Mouse (Mus musculus) c-Kit-negative CD71-positive TER-119-positive erythroid progenitor cells, embryonic 14.5 days (primary cell): ENCODE measurements around the gene Egfl8.

Experiments used
- DNase-seq: peaks from one replicate; pipeline ENCODE4 v3.0.0-alpha.2; 2013; ENCODE audit warnings: low read depth, low spot score

Egfl8 gene

DNA sequence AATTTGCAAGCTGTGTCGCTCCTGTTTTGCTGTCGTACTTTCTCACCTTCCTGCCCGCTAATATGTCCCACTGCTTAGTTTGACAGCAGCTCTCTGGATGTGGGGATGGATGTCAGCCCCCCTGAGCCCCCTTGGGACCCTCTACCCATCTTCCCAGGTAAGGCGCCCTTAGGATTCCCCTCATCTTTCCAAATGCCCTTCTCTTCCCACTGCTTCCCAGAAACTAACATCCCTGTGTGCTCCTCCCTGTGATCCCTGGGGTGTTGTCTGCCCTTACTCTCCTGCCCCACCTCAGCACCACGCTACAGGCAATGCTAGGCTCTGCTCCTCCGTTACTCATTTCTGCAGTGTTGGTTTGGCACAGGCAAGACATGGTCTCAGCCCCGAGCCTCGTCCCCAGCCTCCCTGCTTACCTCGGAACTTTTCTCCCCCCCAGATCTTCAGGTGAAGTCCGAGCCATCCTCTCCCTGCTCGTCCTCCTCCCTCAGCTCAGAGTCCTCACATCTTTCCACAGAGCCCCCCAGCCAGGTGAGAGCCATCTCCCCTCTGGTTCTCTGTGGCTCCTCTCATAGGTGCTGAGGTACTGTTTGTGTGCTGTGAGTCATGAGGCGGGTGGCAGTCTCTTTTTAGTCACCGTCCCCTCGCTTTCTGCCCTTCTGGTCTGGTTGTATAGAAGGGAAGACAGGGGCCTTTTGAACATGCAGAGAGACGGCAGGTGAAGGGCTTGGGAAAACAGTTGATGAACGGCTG lies 32.5 kb upstream of the Egfl8 start:
- no peak for DNase-seq

DNA sequence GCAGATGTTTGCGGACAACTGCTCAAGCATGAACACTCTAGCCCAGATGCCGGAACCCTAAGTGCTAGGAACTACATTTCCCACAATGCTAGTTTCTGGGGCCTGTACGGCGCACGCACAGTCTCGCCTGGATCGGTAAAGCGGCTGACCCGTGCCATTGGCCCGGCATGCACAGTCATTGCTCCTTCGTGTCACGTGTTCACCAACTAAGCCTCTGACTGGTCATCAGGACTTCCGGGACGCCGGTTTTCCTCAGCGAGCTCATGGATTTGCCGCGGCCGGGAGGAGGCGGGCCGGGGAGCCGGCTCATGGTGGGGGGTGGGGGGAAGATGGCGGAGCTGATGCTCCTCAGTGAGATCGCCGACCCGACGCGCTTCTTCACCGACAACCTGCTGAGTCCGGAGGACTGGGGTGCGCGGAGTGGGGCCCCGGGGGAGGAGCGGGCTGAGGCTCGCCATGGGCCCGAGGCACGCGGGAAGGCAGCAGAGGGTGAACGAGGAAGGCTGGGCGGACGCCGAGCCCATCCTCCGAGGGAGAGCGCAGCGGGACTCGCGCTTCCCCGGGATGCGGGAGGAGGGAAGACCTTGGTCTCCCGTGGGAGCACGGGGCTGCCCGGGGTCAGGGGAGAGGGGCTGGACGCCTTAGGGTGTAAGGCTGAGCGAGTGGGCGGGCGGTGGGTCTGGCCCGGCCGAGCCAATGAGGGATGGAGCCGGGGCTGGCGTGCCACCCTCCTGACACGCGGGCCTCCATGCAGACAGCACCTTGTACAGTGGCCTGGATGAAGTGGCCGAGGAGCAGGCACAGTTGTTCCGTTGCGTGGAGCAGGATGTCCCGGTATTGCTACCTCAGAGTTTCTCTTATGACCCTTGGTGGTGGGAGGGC lies 31.4 kb upstream of the Egfl8 start, which contains the start of gene Atf6b:
Gene Atf6b (plus strand): TSS at position 241 of the 882 bp plus-strand sequence.
- peak; percentile 93 for DNase-seq

DNA sequence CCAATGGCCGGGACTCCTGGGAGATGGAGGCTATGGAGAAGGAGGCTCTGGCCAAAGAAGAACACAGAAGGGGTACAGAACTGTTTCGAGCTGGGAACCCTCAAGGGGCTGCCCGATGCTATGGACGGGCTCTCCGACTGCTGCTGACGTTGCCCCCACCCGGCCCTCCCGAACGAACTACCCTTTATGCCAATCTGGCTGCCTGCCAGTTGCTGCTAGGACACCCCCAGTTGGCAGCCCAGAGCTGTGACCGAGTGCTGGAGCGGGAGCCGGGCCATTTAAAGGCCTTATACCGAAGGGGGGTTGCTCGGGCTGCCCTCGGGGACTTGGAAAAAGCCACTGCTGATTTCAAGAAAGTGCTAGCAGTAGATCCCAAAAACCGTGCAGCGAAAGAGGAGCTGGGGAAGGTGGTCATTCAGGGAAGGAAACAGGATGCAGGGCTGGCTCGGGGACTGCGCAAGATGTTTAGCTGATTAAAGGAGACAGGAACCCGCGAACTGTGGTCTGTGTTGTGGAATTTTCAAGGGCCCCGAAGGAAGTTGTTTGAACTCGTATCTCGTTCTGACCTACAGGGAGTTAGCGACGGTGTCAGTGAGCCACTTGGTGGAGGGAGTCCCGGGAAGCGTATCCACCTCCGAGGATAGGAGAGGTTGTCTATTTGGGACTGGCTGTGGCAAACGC lies 30.2 kb upstream of the Egfl8 start:
- no peak for DNase-seq

DNA sequence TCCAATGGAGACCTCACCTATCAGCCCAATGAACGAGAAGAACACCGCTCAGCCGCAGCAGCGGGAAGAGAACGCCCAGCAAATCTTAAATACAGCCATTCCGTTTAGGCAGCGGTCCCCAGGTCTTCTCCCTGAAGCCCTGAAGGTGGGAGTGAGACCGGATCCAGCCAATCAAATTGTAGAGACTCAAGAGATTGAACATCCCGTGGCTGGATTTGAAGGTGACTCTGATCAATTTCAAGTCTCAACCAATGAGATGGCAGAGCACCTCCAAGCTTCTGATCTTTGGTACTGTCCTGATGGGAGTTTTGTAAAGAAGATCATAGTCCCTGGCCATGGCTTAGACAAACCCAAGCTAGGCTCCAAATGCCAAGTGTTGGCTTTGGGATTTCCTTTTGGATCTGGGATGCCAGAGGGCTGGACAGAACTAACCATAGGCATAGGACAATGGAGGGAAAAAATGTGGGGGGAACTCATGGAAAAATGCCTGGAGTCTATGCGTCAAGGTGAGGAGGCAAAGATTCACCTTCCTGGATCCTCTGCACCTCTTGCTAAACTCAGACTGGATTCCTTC lies 29.6 kb upstream of the Egfl8 start:
- DNase-seq, result no peak

GRCm38 (mm10) chr17:34644608-34645007 lies 28.8 kb upstream of the Egfl8 start, which contains the start of gene Fkbpl:
Gene Fkbpl, plus strand, starts transcription at chr17:34644764.
- peak; percentile 88 for DNase-seq

DNA sequence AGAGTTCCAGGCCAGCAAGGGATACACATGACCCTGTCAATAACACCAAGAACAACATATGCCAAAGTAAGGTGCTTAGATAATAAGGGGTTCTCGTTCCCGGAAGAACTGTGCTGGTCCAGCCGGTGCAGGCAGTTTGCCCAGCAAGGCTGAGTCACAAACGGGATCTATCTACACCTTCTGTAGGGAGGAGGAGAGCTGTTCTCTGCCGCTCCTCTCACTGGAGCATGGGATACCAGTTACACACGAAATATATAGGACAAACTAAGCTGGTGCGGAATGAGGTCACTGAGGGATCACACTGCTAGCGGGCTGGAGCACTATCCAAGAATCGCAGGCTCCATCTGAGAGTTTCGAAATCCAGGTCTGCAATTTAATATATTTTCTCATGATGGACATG lies 28.2 kb upstream of the Egfl8 start:
- DNase-seq, result no peak

GRCm38 (mm10) chr17:34643379-34643778 lies 27.6 kb upstream of the Egfl8 start:
- no peak for DNase-seq

DNA sequence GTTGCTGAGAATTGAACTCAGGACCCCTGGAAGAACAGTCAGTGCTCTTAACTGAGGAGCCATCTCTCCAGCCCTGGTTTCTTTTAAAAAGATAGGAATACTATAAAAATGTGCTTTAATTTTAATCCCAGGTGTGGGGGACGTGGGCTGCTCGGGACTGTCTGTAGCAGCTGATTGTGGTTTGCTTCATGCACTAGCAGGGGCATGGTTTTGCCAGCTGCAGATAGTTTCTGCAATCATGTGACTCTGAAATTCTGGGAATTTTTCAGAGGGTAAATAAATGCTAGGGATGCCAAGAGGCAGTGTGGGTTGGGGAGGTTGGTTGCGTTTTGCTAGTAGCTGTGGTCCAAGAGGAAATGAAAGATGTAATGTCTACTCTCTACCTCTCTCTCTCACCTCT lies 26.2 kb upstream of the Egfl8 start:
- DNase-seq, result no peak

GRCm38 (mm10) chr17:34640778-34641601 lies 25.2 kb upstream of the Egfl8 start:
- DNase-seq, result no peak

- DNase-seq, result no peak
Measured at GRCm38 (mm10) chr17:34639461-34640255, 23.9 kb upstream of the Egfl8 start.

DNA sequence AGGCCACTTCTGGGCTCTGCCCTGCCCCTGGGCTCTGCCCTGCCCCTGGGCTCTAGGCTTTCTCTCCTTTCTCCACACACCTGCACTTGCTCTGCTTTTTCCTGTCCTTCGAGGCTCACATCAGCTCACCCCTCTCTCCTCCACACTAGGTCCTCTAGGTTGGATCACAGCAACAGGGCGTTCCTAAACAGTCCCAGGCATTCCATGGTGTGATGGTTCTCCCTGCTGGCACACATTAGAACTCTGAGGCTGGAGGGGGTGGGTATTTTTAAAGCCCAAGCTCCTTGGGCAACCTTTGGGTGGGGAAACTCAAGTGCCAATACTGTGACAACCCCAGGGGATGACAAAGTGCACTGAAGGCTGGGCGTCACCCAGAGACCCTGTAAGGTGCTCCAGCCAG lies 21.7 kb upstream of the Egfl8 start:
- no peak for DNase-seq

GRCm38 (mm10) chr17:34635671-34636070 lies 19.9 kb upstream of the Egfl8 start:
- no peak for DNase-seq

DNA sequence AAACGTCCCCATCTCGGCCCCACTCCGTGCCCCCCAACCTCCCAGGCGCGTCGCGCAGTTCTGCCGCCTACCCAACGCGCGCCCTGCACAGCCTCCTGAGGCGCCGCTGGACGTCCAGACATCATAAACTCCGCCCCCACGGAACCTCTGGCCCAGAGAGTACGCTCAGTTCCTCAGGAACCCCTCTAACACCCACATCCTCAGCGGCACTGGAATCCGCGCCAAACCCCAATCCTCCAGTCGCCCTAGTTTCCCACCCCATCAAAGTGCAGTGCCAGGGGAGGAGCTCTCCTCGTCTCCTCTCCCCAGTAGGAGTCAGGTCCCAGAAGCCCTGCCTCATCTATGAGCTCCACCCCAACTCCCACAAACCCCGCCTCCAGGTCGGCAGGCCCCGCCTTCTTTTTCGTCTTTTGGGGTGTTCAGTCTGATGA lies 16.5 kb upstream of the Egfl8 start:
- no peak for DNase-seq

DNA sequence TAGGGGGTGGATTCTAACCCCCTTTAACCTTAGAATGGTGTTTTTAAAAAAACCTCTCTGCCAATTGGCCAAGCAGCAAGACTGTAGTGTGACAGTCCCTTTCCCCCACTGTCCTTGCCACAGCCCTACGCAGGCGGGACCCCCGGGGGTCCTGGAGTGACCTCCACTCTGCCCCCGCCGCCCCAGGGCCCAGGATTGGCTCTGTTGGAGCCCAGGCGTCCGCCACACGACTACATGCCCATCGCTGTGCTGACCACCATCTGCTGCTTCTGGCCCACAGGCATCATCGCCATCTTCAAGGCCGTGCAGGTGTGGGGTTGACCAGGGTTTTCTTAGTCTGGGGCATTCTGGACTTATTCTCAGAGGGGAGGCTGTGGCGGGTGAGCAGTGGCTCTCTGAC lies 15.9 kb upstream of the Egfl8 start:
- DNase-seq, result no peak

GRCm38 (mm10) chr17:34630761-34631301 lies 15.1 kb upstream of the Egfl8 start:
- no peak for DNase-seq

DNA sequence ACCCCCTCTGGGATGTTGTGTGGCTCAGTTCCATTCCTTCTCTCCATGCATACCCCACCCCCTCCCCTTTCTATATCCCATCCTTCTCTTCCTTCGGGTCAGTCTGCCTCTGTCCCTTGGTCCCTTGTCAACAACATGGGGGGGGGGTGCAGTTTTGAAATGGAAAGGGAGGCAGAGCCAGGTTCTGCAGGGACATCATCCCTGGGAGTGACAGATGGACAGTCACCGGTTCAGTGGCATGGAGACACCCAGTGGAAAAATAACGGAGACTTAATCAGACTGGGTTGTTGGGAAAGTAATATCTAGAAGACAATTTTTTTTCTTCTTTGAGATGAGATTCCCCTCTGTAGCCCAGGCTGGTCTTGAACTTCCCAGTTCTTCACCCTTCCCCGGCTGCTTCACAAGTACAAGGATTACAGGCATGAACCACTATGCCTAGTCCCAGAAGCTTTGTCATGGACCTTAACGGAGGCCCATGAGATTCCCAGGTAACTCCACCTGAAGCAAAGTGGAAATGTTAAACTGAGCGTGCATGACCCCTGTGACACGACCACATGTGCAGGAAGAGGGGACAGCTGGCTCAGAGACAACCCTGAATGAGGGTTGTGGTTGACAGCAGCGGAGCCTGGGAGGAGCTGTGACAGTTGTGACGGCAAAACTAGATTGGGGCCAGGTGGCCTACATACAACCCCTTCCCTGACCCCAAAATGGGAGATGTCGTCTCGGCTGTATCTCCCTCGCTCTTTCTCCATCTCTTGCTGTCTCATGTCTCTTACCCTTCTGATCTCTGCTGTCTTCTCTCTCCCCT lies 14.2 kb upstream of the Egfl8 start:
- no peak for DNase-seq

- no peak for DNase-seq
Measured at GRCm38 (mm10) chr17:34629221-34629751, 13.5 kb upstream of the Egfl8 start, which contains the start of gene Prrt1. Gene Prrt1, plus strand, starts transcription at chr17:34629533.

GRCm38 (mm10) chr17:34628644-34628967 lies 12.8 kb upstream of the Egfl8 start:
- DNase-seq, result no peak
